Mouse (Mus musculus) urinary bladder, adult 2 months (tissue): ENCODE data around the gene Inpp4b. TPM values are rescaled to one million over a fixed set of nuclear protein-coding genes. Genes with fewer than 3 reads are reported as not detected.
"Not testable (repeated sequence)": the region's sequence is repeated elsewhere in the genome, so short reads cannot be mapped to it uniquely, and the experiment has no call there.

Experiments
- DNase-seq: peaks from one replicate; pipeline ENCODE4 v3.0.0; 2022; ENCODE audit warnings: low spot score
- polyA plus RNA-seq: library from polyadenylated mRNA; depleted of rRNA; stranded (reverse); fragments of >200 nt; gene quantifications from 2 replicates; pipeline ENCODE4 v1.2.3, GENCODE M21; 2012

The Inpp4b gene
- polyA plus RNA-seq, 1 experiment, result 1.0 TPM

GRCm38 (mm10) chr8:81985128-81985665, 642.8 kb downstream of the Inpp4b start:
- DNase-seq, result no peak

GRCm38 (mm10) chr8:81992966-81993365, 650.6 kb downstream of the Inpp4b start:
- DNase-seq, result no peak

- no peak for DNase-seq
Measured at GRCm38 (mm10) chr8:81996239-81996638, 653.9 kb downstream of the Inpp4b start.

- DNase-seq, result no peak
Measured at GRCm38 (mm10) chr8:81996823-81997222, 654.5 kb downstream of the Inpp4b start.

- DNase-seq, result no peak
Measured at GRCm38 (mm10) chr8:82004158-82004557, 661.8 kb downstream of the Inpp4b start.

- no peak for DNase-seq
Measured at GRCm38 (mm10) chr8:82005466-82005865, 663.1 kb downstream of the Inpp4b start.

GRCm38 (mm10) chr8:82017792-82018191, 675.4 kb downstream of the Inpp4b start:
- DNase-seq, result no peak

GRCm38 (mm10) chr8:82027401-82027800, 685.0 kb downstream of the Inpp4b start:
- no peak for DNase-seq

- no peak for DNase-seq
Measured at GRCm38 (mm10) chr8:82028896-82029295, 686.5 kb downstream of the Inpp4b start.

GRCm38 (mm10) chr8:82032035-82032434, 689.7 kb downstream of the Inpp4b start:
- DNase-seq, result not testable (repeated sequence)

GRCm38 (mm10) chr8:82054030-82054429, 711.7 kb downstream of the Inpp4b start:
- no peak for DNase-seq

- DNase-seq, result no peak
Measured at GRCm38 (mm10) chr8:82067619-82068018, 725.3 kb downstream of the Inpp4b start.

GRCm38 (mm10) chr8:82079267-82079666, 736.9 kb downstream of the Inpp4b start:
- no peak for DNase-seq

GRCm38 (mm10) chr8:82086631-82087030, 744.3 kb downstream of the Inpp4b start:
- not testable (repeated sequence) for DNase-seq

- DNase-seq, result no peak
Measured at GRCm38 (mm10) chr8:82090901-82091300, 748.5 kb downstream of the Inpp4b start.

GRCm38 (mm10) chr8:82093274-82093673, 750.9 kb downstream of the Inpp4b start:
- no peak for DNase-seq

- no peak for DNase-seq
Measured at GRCm38 (mm10) chr8:82104560-82104959, 762.2 kb downstream of the Inpp4b start.

- no peak for DNase-seq
Measured at GRCm38 (mm10) chr8:82106131-82106530, 763.8 kb downstream of the Inpp4b start.

GRCm38 (mm10) chr8:82150272-82150671, 807.9 kb downstream of the Inpp4b start:
- no peak for DNase-seq

- DNase-seq, result no peak
Measured at GRCm38 (mm10) chr8:82157928-82158327, 815.6 kb downstream of the Inpp4b start.
